Mouse (Mus musculus) liver, postnatal 0 days (tissue): ENCODE data around the gene Rad51.

Experiments used
- CTCF ChIP-seq: sonication (generic); IDR thresholded peaks from 2 replicates; pipeline ENCODE4 v1.5.1; 2016; ENCODE audit warnings: antibody characterized with exemption, low read depth
- EP300 ChIP-seq: IDR thresholded peaks from 2 replicates; pipeline ENCODE4 v1.6.1; 2016; ENCODE audit warnings: antibody characterized with exemption, low read depth, mild to moderate bottlenecking

DNA sequence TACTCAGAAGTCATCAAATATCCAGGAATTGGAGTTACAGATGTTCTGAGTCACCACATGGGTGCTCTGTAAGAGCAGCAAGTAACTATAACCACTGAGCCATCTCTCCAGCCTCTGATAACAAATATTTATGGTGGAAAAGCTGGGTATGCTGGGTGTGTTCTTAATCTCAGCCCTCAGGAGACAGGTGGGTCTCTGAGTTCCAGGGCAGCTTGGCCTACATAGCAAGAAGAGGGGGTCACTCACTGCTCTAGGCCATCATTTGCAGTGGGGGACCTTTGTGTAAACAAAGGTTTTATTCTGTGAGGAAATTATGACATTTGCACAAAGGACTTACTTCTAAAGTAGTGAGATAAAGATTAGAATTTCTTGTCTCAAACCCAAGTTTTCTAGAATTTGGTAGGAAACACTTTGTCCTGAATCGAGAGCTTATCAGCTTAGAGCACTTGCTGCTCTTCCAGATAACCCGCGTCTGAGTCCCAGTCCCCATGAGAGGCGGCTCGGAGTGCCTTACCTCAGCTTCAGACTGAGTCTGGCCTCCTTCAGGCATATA lies 23.8 kb downstream of the Rad51 start:
- TF ChIP-seq CTCF = no peak
- peak; percentile 97 for TF ChIP-seq EP300
